Mouse (Mus musculus) neural tube, embryonic 14.5 days (tissue): ENCODE data around the gene Slc6a11. TPM values are rescaled to one million over a fixed set of nuclear protein-coding genes. Genes with fewer than 3 reads are reported as not detected.

Experiments
- ATAC-seq: fragments of 200-750 bp; cut with Nextera tagmentation; 2 replicates; pipeline ENCODE4 v1.8.0; 2017; ENCODE audit warnings: low read depth, mild to moderate bottlenecking, moderate TSS enrichment, moderate library complexity
- H3K27ac ChIP-seq: fragments of 300-500 bp; sonication (generic); 2 replicates; pipeline ENCODE4 v1.5.1; 2014; ENCODE audit warnings: low read depth, mild to moderate bottlenecking, control low read depth, low read length, moderate library complexity, mixed read lengths
- H3K27me3 ChIP-seq: fragments of 300-500 bp; sonication (generic); 2 replicates; pipeline ENCODE4 v1.6.1; 2014; ENCODE audit warnings: low read length; ENCODE audit not compliant: control insufficient read depth, insufficient read depth
- H3K36me3 ChIP-seq: fragments of 300-500 bp; sonication (generic); 2 replicates; pipeline ENCODE4 v1.6.1; 2014; ENCODE audit warnings: low read length, mixed read lengths; ENCODE audit not compliant: control insufficient read depth, insufficient read depth
- H3K4me1 ChIP-seq: fragments of 300-500 bp; sonication (generic); 2 replicates; pipeline ENCODE4 v1.6.1; 2014; ENCODE audit warnings: low read length; ENCODE audit not compliant: control insufficient read depth, insufficient read depth
- H3K4me2 ChIP-seq: fragments of 300-500 bp; sonication (generic); 2 replicates; pipeline ENCODE4 v1.6.1; 2014; ENCODE audit warnings: mild to moderate bottlenecking, low read depth, low read length, control low read depth
- H3K4me3 ChIP-seq: fragments of 300-500 bp; sonication (generic); 2 replicates; pipeline ENCODE4 v1.5.1; 2014; ENCODE audit warnings: low read depth, low read length, control low read depth, mixed read lengths
- H3K9ac ChIP-seq: fragments of 300-500 bp; sonication (generic); replicated peaks from 2 replicates; pipeline ENCODE4 v1.6.1; 2014; ENCODE audit warnings: low read depth, mild to moderate bottlenecking, control low read depth, low read length, mixed read lengths
- H3K9me3 ChIP-seq: fragments of 300-500 bp; sonication (generic); 2 replicates; pipeline ENCODE4 v1.6.1; 2016; ENCODE audit warnings: low read length; ENCODE audit not compliant: control insufficient read depth
- WGBS: fragments of 180-500 bp; shearing (Covaris S2); extraction: QIAGEN DNeasy Blood & Tissue Kit; methylation state at CpG from one replicate; pipeline ENCODE4 v1.1.7; 2014; 5-methylcytosine and 5-hydroxymethylcytosine counted together
- polyA plus RNA-seq: library from polyadenylated mRNA; unstranded; fragments of >200 nt; fragmentation: Nextera tagmentation; extraction: Ambion mirVana; gene quantifications from 2 replicates; pipeline ENCODE4 v1.2.1, GENCODE M21; 2014

The Slc6a11 gene
- polyA plus RNA-seq, 1 experiment from 2014 or later = 80.8 TPM

DNA sequence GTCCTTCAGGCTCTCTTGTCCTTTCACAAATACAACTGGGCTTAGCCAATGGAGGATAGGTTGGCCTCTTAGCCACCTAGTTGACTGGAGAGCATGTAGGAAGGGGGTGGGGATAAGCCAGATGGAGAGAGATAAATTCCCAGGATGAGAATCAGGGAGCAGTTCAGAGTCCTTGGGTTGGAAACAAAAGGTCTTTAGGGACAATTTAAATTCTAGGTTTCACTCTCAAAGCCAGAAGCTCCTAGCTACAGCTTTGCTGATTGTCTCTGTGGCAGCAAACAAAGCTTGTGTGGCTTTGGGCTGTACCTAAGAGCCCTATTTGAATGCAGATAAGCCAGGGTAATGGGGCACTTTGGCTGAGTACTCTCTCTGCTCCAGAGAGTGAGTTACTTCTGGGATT lies 135.2 kb downstream of the Slc6a11 start:
- no peak overlapping the region for H3K9ac ChIP-seq
- no peaks in the 10 kb centered on the region for H3K36me3 ChIP-seq
- no peak overlapping the region for H3K4me3 ChIP-seq
- no peaks in the 10 kb centered on the region for H3K27me3 ChIP-seq
- H3K9me3 ChIP-seq = no peaks in the 10 kb centered on the region
- peaks cover 20% of the 10 kb centered on the region for H3K4me1 ChIP-seq
- no peak for ATAC-seq
- H3K27ac ChIP-seq = no peak overlapping the region
- no peak overlapping the region for H3K4me2 ChIP-seq

DNA sequence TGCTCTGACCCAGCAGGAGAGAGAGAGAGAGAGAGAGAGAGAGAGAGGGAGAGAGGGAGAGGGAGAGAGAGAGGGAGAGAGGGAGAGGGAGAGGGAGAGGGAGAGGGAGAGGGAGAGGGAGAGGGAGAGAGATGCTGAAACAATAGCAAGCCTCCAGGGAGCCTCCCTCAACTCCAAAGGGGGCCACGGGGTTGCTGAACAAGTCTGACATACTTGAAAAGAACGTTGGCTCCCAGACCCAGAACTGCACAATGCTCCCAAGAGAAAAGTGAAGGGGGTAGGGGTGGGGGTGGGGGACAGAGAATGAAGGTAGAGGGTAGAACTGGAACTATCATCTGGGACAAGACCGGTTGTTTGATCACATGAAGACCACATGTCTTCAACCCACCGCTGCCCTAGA lies 136.9 kb downstream of the Slc6a11 start:
- no peak overlapping the region for H3K9ac ChIP-seq
- no peak overlapping the region for H3K27ac ChIP-seq
- H3K4me3 ChIP-seq = no peak overlapping the region
- no peaks in the 10 kb centered on the region for H3K9me3 ChIP-seq
- no peaks in the 10 kb centered on the region for H3K27me3 ChIP-seq
- no peaks in the 10 kb centered on the region for H3K36me3 ChIP-seq
- 25% methylated on average over 4 of the region's 4 CpGs for WGBS
- H3K4me1 ChIP-seq = peaks cover 18% of the 10 kb centered on the region
- H3K4me2 ChIP-seq = no peak overlapping the region
- no peak for ATAC-seq

- no peak overlapping the region for H3K9ac ChIP-seq
- no peaks in the 10 kb centered on the region for H3K27me3 ChIP-seq
- H3K4me1 ChIP-seq = peaks cover 16% of the 10 kb centered on the region
- no peak for ATAC-seq
- H3K27ac ChIP-seq = no peak overlapping the region
- WGBS = 77% methylated on average over 2 of the region's 2 CpGs
- no peak overlapping the region for H3K4me2 ChIP-seq
- no peaks in the 10 kb centered on the region for H3K9me3 ChIP-seq
- no peaks in the 10 kb centered on the region for H3K36me3 ChIP-seq
- H3K4me3 ChIP-seq = no peak overlapping the region
These were observed 138.5 kb downstream of the Slc6a11 start for GRCm38 (mm10) chr6:114269589-114269988.

GRCm38 (mm10) chr6:114270799-114271198 lies 139.8 kb downstream of the Slc6a11 start:
- H3K9me3 ChIP-seq = no peaks in the 10 kb centered on the region
- H3K4me3 ChIP-seq = no peak overlapping the region
- no peak overlapping the region for H3K27ac ChIP-seq
- H3K36me3 ChIP-seq = no peaks in the 10 kb centered on the region
- no peak overlapping the region for H3K4me2 ChIP-seq
- 40% methylated on average over 5 of the region's 5 CpGs for WGBS
- no peaks in the 10 kb centered on the region for H3K27me3 ChIP-seq
- H3K9ac ChIP-seq = no peak overlapping the region
- H3K4me1 ChIP-seq = peaks cover 9% of the 10 kb centered on the region
- ATAC-seq = no peak

GRCm38 (mm10) chr6:114272279-114272678 lies 141.2 kb downstream of the Slc6a11 start:
- Histone ChIP-seq H3K4me2 (no peak overlapping the region), H3K9ac (no peak overlapping the region), H3K27me3 (no peaks in the 10 kb centered on the region), H3K4me1 (peaks cover 9% of the 10 kb centered on the region), H3K27ac (no peak overlapping the region), H3K9me3 (no peaks in the 10 kb centered on the region), H3K36me3 (no peaks in the 10 kb centered on the region), H3K4me3 (no peak overlapping the region)
- no peak for ATAC-seq
- WGBS = 72% methylated on average over 15 of the region's 15 CpGs

DNA sequence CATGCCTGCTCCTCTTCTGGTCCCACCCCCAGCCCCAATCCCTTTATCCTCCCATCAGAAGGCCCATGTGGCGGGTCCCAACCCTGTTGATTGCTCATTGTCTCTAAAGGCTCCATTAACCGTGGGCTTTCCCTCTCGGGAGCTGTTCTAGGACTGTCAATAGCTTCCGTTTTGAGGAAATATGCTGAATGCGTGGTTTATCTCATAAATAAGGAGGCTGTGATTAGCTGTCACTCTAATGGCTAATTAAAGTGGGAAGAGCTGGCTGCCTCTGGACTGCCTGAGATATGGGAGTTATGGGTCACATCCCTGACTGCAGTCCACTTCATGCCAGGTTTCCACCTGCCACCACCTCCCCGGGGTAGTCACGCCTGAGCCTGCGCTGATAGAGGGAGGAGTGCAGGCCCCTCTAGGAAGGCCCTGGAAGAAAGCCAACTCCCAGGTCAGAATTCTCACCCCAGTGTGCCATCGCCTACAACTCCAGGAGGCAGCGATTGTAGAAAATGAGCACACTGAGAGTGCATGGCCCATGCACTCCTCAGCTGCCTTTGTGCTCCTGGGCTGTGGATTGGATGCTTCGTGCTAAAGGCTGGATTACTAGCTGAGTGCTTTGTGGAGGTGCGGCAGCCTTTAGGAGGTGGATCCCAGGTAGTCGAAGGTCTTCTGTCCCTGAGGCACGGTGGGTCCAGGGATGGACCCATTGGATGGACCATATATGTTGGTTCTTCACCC lies 143.1 kb downstream of the Slc6a11 start:
- Histone ChIP-seq H3K9me3 (no peaks in the 10 kb centered on the region), H3K27me3 (no peaks in the 10 kb centered on the region), H3K4me2 (no peak overlapping the region), H3K4me1 (peaks cover 9% of the 10 kb centered on the region), H3K4me3 (no peak overlapping the region), H3K27ac (0 out of 2 replicates have a peak overlapping the region, but pooled peaks have one; percentile 4), H3K36me3 (no peaks in the 10 kb centered on the region), H3K9ac (no peak overlapping the region)
- 31% methylated on average over 14 of the region's 14 CpGs for WGBS
- peak; percentile 76 for ATAC-seq

GRCm38 (mm10) chr6:114275800-114276199 lies 144.8 kb downstream of the Slc6a11 start:
- Histone ChIP-seq H3K4me2 (no peak overlapping the region), H3K4me3 (no peak overlapping the region), H3K9ac (no peak overlapping the region), H3K36me3 (no peaks in the 10 kb centered on the region), H3K27ac (no peak overlapping the region), H3K4me1 (peaks cover 9% of the 10 kb centered on the region), H3K27me3 (no peaks in the 10 kb centered on the region), H3K9me3 (no peaks in the 10 kb centered on the region)
- ATAC-seq = no peak
- 58% methylated on average over 8 of the region's 8 CpGs for WGBS

GRCm38 (mm10) chr6:114282469-114283277 lies 151.6 kb downstream of the Slc6a11 start, which contains the start of gene Slc6a1:
TSS of gene Slc6a1 (plus strand) at chr6:114282635.
- 2% methylated on average over 34 of the region's 51 CpGs for WGBS

GRCm38 (mm10) chr6:114283278-114283770 lies 152.3 kb downstream of the Slc6a11 start:
- peak overlapping the region; percentile 62 for H3K4me2 ChIP-seq
- peak overlapping the region; percentile 53 for H3K27ac ChIP-seq
- 8% methylated on average over 8 of the region's 8 CpGs for WGBS
- peaks cover 6% of the 10 kb centered on the region; the same call in 1 of the 2 replicates for H3K4me1 ChIP-seq
- no peaks in the 10 kb centered on the region for H3K36me3 ChIP-seq
- no peaks in the 10 kb centered on the region for H3K9me3 ChIP-seq
- H3K4me3 ChIP-seq = peak overlapping the region; percentile 63
- ATAC-seq = no peak
- peak overlapping the region; percentile 84 for H3K9ac ChIP-seq
- H3K27me3 ChIP-seq = no peaks in the 10 kb centered on the region

More at GRCm38 (mm10) chr6:114282469-114283277, 151.6 kb downstream of the Slc6a11 start, which contains the start of gene Slc6a1:
- peak within 1 kb of the TSS; percentile 62 for H3K4me2 ChIP-seq
- ATAC-seq = peak; percentile 92
- peak within 1 kb of the TSS; percentile 84 for H3K9ac ChIP-seq
- H3K4me3 ChIP-seq = peak within 1 kb of the TSS; percentile 63
- H3K4me1 ChIP-seq = peaks cover 6% of the 10 kb centered on the region; the same call in 1 of the 2 replicates
- H3K27ac ChIP-seq = peak within 1 kb of the TSS; percentile 53
- H3K36me3 ChIP-seq = no peaks in the 10 kb centered on the region
- no peaks in the 10 kb centered on the region for H3K27me3 ChIP-seq
- no peaks in the 10 kb centered on the region for H3K9me3 ChIP-seq
